Mouse (Mus musculus): ENCODE data around the gene Rarres1.

Rarres1 gene

GRCm38 (mm10) chr3:67492086-67492869 lies 23.0 kb downstream of the Rarres1 start:
- no peak for DNase-seq

GRCm38 (mm10) chr3:67490156-67490555 lies 25.2 kb downstream of the Rarres1 start:
- no peak for DNase-seq

DNA sequence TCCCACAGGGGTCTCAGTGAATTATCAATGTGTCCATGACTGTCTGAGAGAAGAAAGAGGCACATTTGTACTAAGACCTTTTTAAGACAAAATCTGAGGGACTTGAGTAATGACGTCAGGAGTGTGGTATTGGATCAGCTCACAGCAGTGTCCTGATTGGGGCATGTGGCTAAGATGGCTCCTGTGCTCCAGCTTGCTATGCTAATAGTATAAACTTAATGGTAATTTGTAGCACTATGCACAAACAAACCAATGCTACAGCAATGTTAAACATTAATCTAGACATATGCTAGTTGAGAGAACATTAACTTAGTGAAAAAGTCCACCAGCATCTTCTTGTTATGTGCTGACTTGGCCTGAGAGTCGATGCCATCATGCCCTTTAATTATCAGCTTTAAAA lies 30.1 kb downstream of the Rarres1 start:
- DNase-seq, result no peak

GRCm38 (mm10) chr3:67482400-67482799 lies 32.9 kb downstream of the Rarres1 start:
- no peak for DNase-seq

DNA sequence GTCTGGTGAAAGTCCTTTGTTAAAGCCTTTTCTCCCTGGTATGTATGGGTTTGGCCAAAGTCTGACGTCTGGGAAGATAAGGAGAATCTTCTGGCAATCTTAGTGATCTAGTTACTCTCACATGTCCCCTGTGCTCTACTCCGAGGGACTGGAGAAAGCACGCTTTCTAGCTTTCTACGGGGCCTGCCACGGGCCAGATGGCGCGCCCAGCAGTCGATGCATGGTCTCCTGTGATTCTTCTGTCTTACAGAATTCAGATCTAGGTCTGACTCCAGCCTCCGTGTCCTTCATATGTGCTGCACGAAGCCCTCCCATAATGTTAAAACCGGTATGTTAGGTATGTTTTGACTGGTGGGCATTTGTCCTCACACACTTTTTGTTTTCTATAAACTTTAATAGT lies 35.5 kb downstream of the Rarres1 start:
- no peak for DNase-seq

DNA sequence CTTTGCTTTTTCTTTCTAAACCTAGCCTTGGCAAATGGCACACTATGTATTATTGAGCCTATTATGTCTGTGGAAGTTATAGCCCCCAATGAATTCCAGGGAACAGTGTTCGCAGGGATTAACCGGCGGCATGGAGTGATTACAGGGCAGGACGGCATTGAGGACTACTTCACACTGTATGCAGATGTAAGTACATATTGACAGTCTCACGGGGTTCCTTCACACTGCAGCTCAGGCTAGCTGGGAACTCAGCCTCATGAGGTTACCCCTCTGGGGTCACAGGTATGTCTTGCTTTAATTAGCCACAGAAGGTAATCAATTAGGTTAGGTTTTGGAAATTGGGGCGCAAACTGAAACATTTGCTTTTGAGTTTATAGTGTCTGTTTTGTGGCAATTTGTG lies 41.9 kb downstream of the Rarres1 start:
- no peak for DNase-seq

- no peak for DNase-seq
Measured at GRCm38 (mm10) chr3:67471408-67472127, 43.8 kb downstream of the Rarres1 start.

GRCm38 (mm10) chr3:67467281-67467680 lies 48.0 kb downstream of the Rarres1 start:
- DNase-seq, result no peak

GRCm38 (mm10) chr3:67466576-67466975 lies 48.7 kb downstream of the Rarres1 start:
- no peak for DNase-seq

GRCm38 (mm10) chr3:67463450-67464372 lies 51.6 kb downstream of the Rarres1 start, which contains the start of gene Lxn:
Gene Lxn, minus strand, starts transcription at chr3:67463926.
- DNase-seq, result peak; percentile 79

- no peak for DNase-seq
Measured at GRCm38 (mm10) chr3:67463001-67463400, 52.3 kb downstream of the Rarres1 start.

GRCm38 (mm10) chr3:67462578-67462977 lies 52.7 kb downstream of the Rarres1 start:
- no peak for DNase-seq

- no peak for DNase-seq
Measured at GRCm38 (mm10) chr3:67462015-67462414, 53.3 kb downstream of the Rarres1 start.

GRCm38 (mm10) chr3:67459881-67460280 lies 55.4 kb downstream of the Rarres1 start:
- DNase-seq, result no peak

DNA sequence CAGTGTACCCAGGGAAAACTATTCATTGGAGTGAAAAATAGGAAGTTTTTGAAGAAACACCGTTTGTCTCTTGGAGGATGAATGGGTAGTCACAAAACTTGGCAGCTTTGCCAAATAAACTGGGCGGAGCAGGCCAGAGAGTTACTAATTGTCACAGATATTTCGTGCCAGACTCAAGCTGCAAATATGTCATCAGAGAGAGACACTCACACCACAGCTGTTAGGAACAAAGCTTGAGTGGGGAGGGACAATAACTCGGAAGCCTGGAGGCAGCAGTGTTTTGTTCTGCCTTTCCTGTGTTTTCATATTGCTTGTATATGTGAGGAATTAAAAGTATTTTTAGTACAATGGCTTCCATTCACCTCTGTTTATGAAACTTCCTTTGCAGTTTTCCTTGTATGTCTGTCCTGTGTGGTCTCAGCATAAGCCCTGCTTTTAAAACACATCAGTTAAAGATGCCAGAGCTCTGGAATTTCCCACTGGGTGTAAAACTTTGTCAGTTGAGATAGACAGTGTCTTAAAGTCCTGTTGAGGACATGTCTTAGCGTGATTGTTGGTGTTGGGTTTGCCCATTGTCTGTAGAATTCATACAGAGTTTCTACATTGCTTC lies 64.6 kb downstream of the Rarres1 start:
- no peak for DNase-seq

DNA sequence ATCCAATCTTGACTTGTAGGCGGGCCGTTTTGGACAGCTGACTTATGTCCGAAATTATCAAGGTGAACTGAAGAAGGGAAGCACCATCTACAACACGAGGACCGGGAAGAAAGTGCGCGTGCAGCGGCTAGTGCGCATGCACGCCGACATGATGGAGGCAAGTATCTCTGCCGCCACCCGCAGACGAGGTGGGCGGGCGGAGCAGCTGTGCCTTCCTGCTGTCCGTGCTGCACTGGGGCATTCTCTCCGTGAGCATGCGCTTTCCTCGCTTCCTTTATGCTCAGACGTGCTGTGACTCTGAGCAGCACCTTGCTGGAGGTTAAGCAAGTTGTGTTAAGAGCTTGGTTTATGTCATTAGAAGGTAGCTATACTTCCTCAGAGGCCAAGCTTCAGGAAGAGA lies 65.7 kb downstream of the Rarres1 start:
- peak; percentile 48 for DNase-seq

DNA sequence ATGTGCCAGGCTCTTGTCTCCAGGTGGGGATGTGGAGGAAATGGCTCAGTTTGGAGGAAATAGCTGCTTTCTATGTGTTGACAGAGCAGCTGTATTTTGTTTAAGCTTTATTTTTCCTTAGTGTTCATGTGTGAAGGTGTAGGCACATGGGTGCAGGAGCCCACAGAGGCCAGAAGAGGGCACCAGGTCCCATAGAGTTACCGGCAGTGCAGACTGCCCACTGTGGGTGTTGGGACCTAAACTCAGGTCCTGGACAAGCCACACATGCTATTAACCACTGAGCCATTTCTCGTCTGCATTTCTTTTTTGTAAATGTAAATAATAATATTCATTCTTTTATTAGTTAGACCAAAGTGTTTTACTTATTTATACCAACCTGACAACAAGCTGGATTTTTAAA lies 68.2 kb downstream of the Rarres1 start:
- peak; percentile 14 for DNase-seq

DNA sequence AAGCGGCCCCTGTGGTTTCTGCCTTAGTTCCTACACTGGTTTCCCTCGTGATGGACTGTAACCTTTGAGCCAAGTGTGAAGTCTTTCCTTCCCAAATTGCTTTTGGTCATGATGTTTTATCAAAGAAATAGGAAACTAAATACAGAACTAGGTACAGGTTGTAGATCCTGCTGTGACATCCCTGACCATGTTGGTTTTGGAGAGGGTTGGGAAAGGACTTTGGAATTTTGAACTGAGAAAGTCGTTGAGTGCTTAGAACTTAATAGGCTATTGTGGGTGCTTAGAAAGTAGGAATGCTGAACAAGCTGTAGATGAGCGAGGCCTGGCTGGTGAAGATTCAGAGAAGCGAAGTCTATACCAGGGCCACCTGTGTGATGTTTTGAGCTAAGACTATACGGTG lies 81.3 kb downstream of the Rarres1 start:
- DNase-seq, result peak; percentile 20

- peak; percentile 88 for DNase-seq
Measured at GRCm38 (mm10) chr3:67429999-67430380, 85.3 kb downstream of the Rarres1 start, which contains the start of gene Gfm1. Gene Gfm1, plus strand, starts transcription at chr3:67430096.

GRCm38 (mm10) chr3:67429338-67429998 lies 85.9 kb downstream of the Rarres1 start:
- no peak for DNase-seq
